Mouse (Mus musculus) G1E (cell line): ENCODE measurements around the gene Acap1. TPM values are rescaled to one million over a fixed set of nuclear protein-coding genes. Genes with fewer than 3 reads are reported as not detected.

Experiments
- ATAC-seq: 2 replicates; pipeline ENCODE4 v1.8.0; 2016; ENCODE audit warnings: mild to moderate bottlenecking; ENCODE audit not compliant: insufficient number of reproducible peaks, poor library complexity, low FRiP score, severe bottlenecking; ENCODE audit errors: extremely low read depth
- DNase-seq: peaks from one replicate; pipeline ENCODE4 v3.0.0; 2012; ENCODE audit warnings: low spot score
- H3K27me3 ChIP-seq: 2 replicates; pipeline ENCODE4 v1.6.1; 2012; ENCODE audit warnings: mild to moderate bottlenecking, low read length, inconsistent platforms; ENCODE audit not compliant: insufficient read depth
- H3K36me3 ChIP-seq: replicated peaks from 2 replicates; pipeline ENCODE3; 2012; ENCODE audit warnings: mild to moderate bottlenecking, inconsistent platforms
- H3K4me1 ChIP-seq: 2 replicates; pipeline ENCODE4 v1.6.1; 2012; ENCODE audit warnings: low read depth, low read length, inconsistent platforms, mixed read lengths; ENCODE audit not compliant: insufficient read depth
- H3K4me3 ChIP-seq: 2 replicates; pipeline ENCODE4 v1.5.1; 2012; ENCODE audit warnings: low read depth, mild to moderate bottlenecking, inconsistent platforms, low read length, moderate library complexity, mixed read lengths
- H3K9me3 ChIP-seq: replicated peaks from 2 replicates; pipeline ENCODE4 v1.6.1; 2012; ENCODE audit warnings: inconsistent platforms
- CTCF ChIP-seq: IDR thresholded peaks from 2 replicates; pipeline ENCODE4 v1.5.1; 2012; ENCODE audit warnings: low read depth, low read length, inconsistent platforms, mixed read lengths
- GATA1 ChIP-seq: IDR thresholded peaks from 2 replicates; pipeline ENCODE4 v1.6.1; 2012; ENCODE audit warnings: borderline replicate concordance, low read length, inconsistent platforms, mixed read lengths
- GATA2 ChIP-seq: IDR thresholded peaks from 2 replicates; pipeline ENCODE4 v1.6.1; 2012; ENCODE audit warnings: low read depth, low read length, inconsistent platforms, borderline replicate concordance
- POLR2AphosphoS5 ChIP-seq: IDR thresholded peaks from 2 replicates; pipeline ENCODE4 v1.6.1; 2012; ENCODE audit warnings: low read depth, low read length, inconsistent platforms; ENCODE audit not compliant: insufficient replicate concordance
- TAL1 ChIP-seq: conservative IDR thresholded peaks from 2 replicates; pipeline ENCODE4 v1.6.1; 2012; ENCODE audit warnings: low read depth, low read length, inconsistent platforms, mixed read lengths
- polyA plus RNA-seq: library from polyadenylated mRNA; stranded (reverse); fragments of >175 nt; gene quantifications from 2 replicates; pipeline ENCODE4 v1.2.3, GENCODE M21; 2012
- total RNA-seq, 2 experiments: library from RNA; stranded (forward) in 1 of 2; stranded (reverse) in 1 of 2; fragments of 200-1000 nt in 1 of 2; fragments of >200 nt in 1 of 2; fragmentation: Nextera tagmentation in 1 of 2; gene quantifications; 2 replicates each; pipeline ENCODE4 v1.2.3; 2014 to 2017

Gene Acap1
- total and polyA plus RNA-seq, 3 experiments: 98.7 to 216 (median 103) TPM

DNA sequence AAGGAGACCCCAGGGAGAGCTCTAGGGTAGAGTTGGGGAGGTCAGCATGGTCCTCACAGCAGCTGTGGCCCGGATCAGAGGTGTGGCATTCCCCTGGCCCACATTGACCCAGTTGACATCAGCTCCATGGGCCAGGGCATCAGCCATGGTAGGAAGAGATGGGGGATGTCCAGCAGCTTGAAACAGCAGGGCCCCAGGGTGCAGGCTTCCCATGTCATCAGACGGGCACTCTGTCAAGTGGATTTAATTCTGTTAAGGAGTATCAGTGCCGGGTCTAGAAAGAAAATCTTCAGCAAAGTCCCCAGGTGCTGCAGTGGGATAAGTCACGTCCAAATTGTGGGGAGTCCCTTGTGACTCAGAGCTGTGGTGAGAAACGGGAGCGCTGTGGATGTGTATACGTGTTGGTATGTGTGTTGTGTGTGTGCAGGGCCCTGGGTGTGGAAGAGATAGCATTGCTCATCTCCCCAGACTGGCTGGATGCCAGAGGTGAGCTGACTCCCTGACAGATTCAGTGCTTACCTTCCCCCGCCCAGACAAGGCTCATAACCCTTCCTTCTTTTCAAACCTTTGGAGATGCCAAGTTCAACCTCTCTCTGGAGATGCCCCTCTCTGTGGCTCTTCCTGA is 11.7 kb downstream of the Acap1 start:
- Histone ChIP-seq H3K4me1 (peaks cover 80% of the 10 kb centered on the region), H3K9me3 (no peaks in the 10 kb centered on the region), H3K36me3 (peaks cover 81% of the 10 kb centered on the region), H3K27me3 (peaks cover 7% of the 10 kb centered on the region; the same call in 1 of the 2 replicates), H3K4me3 (no peak overlapping the region)
- TF ChIP-seq CTCF (no peak), POLR2AphosphoS5 (no peak), GATA2 (no peak), TAL1 (no peak), GATA1 (no peak)
- ATAC-seq (no peak), DNase-seq (no peak)

GRCm38 (mm10) chr11:69883066-69883465 is 12.3 kb downstream of the Acap1 start:
- H3K36me3 ChIP-seq: peaks cover 77% of the 10 kb centered on the region
- no peaks in the 10 kb centered on the region for H3K9me3 ChIP-seq
- H3K4me3 ChIP-seq: no peak overlapping the region
- ATAC-seq: no peak
- peaks cover 80% of the 10 kb centered on the region for H3K4me1 ChIP-seq
- H3K27me3 ChIP-seq: peaks cover 7% of the 10 kb centered on the region; the same call in 1 of the 2 replicates
- TF ChIP-seq CTCF: no peak
- TF ChIP-seq TAL1: no peak
- TF ChIP-seq GATA2: no peak
- TF ChIP-seq GATA1: no peak
- no peak for TF ChIP-seq POLR2AphosphoS5
- no peak for DNase-seq

DNA sequence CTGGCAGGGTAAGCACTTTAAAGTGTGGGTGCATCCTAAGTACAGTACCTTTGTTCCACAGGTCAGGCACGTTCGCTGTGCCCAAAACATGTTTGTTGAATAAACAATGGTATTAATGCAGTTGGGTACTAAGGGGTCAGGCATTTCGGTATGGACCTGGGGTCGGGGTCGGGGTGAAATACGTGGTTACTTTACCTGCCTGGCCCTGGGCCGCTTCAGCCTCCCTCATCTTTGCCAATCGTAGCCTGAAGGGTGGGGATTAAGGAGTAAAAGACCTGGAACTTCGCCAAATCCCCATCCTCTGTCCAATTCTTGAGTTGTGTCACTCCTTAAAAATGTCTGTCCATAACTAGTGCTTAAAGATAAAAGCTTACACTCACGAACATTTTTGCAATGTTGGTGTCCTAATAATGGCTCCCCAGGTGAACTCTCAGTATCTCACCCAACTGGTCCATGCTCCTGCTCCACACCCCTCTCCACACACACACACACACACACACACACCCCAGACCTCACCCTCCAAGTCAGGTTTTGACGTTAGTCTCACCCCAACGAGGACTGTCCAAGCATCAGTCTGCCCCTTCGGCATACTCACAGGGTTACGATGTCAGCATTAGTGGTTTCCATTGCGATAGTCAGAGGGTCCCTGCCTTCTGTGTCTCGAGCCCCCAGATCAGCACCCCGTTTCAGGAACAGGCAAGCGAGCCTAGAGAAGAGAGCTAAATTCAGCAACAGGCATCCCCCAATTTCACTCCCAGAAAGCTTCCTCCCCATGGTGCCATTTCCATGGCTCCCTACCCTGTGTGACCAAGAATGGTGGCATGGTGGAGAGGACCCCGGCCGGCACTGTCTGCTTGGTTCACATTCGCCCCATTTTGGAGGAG is 13.3 kb downstream of the Acap1 start:
- peaks cover 66% of the 10 kb centered on the region for H3K36me3 ChIP-seq
- H3K4me3 ChIP-seq: peak overlapping the region; percentile 72; the same call in 1 of the 2 replicates
- no peak for TF ChIP-seq CTCF
- TF ChIP-seq TAL1: no peak
- TF ChIP-seq GATA2: no peak
- TF ChIP-seq POLR2AphosphoS5: no peak
- TF ChIP-seq GATA1: no peak
- H3K4me1 ChIP-seq: peaks cover 75% of the 10 kb centered on the region
- peaks cover 7% of the 10 kb centered on the region; the same call in 1 of the 2 replicates for H3K27me3 ChIP-seq
- H3K9me3 ChIP-seq: no peaks in the 10 kb centered on the region
- DNase-seq (no peak), ATAC-seq (no peak)

GRCm38 (mm10) chr11:69880853-69881603 is 14.3 kb downstream of the Acap1 start, which contains the start of gene Kctd11:
Kctd11 (minus strand) TSS chr11:69881406.
- peaks cover 76% of the 10 kb centered on the region for H3K4me1 ChIP-seq
- ATAC-seq (0 out of 2 replicates have a peak, but pooled peaks have one; percentile 31), DNase-seq (peak; percentile 83)
- H3K36me3 ChIP-seq: peaks cover 56% of the 10 kb centered on the region
- peak within 1 kb of the TSS; percentile 72 for H3K4me3 ChIP-seq
- H3K27me3 ChIP-seq: peaks cover 7% of the 10 kb centered on the region; the same call in 1 of the 2 replicates
- TF ChIP-seq TAL1: no peak
- no peak for TF ChIP-seq GATA1
- no peak for TF ChIP-seq GATA2
- TF ChIP-seq POLR2AphosphoS5: no peak
- no peak for TF ChIP-seq CTCF
- H3K9me3 ChIP-seq: no peaks in the 10 kb centered on the region

GRCm38 (mm10) chr11:69880506-69880852 is 14.9 kb downstream of the Acap1 start:
- peak overlapping the region; percentile 72 for H3K4me3 ChIP-seq
- H3K27me3 ChIP-seq: peaks cover 7% of the 10 kb centered on the region; the same call in 1 of the 2 replicates
- no peak for TF ChIP-seq GATA1
- peak; percentile 79 for TF ChIP-seq CTCF
- peaks cover 71% of the 10 kb centered on the region for H3K4me1 ChIP-seq
- peaks cover 51% of the 10 kb centered on the region for H3K36me3 ChIP-seq
- no peaks in the 10 kb centered on the region for H3K9me3 ChIP-seq
- ATAC-seq (peak; percentile 31; the same call in 1 of the 2 replicates), DNase-seq (peak; percentile 41)

DNA sequence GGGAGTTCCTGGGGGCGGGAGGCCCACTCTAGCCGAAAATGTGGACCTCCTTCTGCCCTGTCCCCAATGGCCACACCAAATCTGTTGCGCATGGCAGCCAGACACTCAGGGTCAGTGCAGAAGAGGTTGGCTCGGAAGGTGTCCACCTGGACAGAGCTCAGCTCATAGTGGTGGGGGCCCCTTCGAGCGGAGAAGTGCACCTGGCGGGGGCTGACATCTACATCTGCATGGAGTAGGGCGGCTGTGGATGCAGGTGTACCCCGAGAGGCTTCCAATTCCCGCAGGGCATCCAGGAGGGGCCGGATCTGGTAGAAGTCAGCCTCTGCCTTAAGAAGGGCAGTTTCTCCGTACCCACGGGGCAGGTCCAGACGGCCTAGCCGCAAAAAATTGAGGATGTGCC is 15.6 kb downstream of the Acap1 start:
- no peak for DNase-seq
- Histone ChIP-seq H3K9me3 (no peaks in the 10 kb centered on the region), H3K4me3 (no peak overlapping the region), H3K4me1 (peaks cover 63% of the 10 kb centered on the region), H3K36me3 (peaks cover 43% of the 10 kb centered on the region), H3K27me3 (peaks cover 8% of the 10 kb centered on the region)
- no peak for TF ChIP-seq TAL1
- no peak for TF ChIP-seq CTCF
- TF ChIP-seq GATA1: no peak
- TF ChIP-seq POLR2AphosphoS5: no peak
- no peak for TF ChIP-seq GATA2
- ATAC-seq: no peak
